Mouse (Mus musculus) adrenal gland, adult 18-20 months (tissue): Measurements from ENCODE around the gene Tpcn1. TPM values are rescaled to one million over a fixed set of nuclear protein-coding genes. Genes with fewer than 3 reads are reported as not detected.

ENCODE experiments used
- DNase-seq, 2 experiments: peaks; one replicate each; pipeline ENCODE4 v3.0.0; 2021 to 2022; ENCODE audit warnings: low spot score in 2 of 2
- total RNA-seq, 2 experiments: library from RNA; stranded (reverse); gene quantifications; 1 replicate in 1 of 2; 2 replicates in 1 of 2; pipeline ENCODE4 v1.2.3; 2021

Tpcn1 gene
- total RNA-seq, 2 experiments from 2014 or later: 33.6 to 42.2 TPM

DNA sequence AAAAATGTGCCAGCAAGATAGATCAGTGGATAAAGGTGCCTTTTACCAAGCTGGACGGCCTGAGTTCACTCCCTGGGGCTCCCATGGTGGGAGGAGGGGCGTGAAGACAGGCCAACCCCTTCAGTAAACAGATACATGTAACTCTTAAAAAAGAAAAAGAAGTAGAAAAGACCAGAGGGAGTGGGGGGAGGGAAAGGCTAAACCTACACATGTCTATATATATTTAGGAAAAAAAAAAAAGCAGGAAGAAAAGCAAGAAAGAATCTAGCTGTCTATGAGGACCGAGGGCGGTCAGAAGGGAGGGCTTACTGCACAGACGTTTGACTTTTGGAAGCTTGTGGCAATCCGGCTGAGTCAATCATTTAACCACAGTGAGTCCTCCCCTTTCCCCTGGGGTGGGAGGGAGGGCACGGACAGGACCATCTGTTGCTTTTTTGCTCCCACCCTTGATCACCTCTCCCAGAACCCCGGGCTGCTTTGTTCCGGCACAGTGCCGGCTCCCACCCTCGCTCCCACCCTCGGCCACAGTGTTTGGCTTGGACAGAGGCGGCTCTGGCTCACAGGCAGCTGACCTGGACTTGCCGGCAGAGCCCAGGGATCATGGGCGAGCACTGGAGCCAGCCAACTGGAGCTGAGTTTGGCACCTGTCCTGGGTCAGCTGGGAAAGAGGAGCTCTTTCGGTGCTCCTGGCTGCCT, 27.7 kb downstream of the Tpcn1 start:
- DNase-seq: no peak

DNA sequence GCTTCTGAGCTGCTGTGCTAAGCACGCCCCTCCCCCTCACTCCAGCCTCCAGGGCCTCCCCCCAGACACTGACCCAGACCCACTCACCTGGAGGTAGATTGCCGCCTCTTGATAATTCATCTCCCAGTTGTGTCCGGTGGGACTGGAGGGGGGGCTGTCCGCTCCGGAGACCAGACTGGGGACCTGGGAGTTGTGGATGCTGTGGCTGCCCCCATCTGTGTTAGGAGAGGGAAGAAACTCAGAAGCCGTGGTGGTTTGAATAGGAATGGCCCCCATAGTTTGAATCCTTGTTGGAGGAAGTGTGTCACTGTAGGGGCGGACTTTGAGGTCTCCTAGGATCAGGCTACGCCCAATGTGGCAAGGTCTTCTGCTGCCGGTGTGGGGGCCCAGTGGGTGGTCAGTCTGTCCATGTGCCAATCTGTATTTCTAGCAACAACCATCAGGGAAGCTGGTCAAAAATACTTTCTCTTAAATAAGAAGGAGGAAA, 28.3 kb downstream of the Tpcn1 start:
- DNase-seq: no peak

DNA sequence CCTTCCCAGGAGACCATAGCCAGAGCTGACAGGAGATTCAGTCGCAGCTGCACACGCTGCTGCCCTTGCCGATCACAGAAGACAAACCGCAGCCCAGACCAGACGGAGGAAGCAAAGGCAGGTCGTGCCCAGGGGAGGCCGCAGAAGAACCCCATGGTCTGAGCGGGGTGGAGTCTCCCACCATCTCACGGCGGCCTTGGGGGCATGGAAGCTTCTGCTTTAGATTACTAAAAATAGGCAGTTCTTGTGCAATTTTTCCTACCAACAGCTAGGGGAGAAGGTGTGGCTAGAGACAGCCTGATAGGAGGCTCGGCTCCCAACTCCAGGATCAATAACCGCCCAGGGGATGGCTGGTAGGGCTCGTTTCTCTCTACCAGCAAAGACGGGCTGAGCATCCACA, 29.7 kb downstream of the Tpcn1 start:
- DNase-seq: no peak

DNA sequence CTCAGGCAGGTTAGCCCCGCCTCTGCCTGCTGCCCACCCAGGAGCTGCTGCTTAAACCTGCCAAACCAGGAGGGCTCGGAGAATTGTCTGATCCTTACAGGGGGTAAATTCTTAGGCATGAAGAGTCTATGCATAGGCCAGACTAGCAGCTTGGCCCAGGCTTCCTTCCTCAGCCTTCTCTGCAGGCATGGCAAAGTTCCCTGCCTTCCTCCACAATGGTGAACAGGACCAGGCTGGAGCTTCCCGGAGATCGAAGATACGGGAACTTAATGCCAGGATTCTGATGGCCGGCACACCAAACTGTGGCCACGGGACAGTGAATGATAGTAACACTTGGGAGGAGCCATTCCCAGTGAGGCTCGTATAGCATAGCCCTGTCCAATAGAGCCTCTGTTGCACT, 30.4 kb downstream of the Tpcn1 start:
- DNase-seq: no peak

DNA sequence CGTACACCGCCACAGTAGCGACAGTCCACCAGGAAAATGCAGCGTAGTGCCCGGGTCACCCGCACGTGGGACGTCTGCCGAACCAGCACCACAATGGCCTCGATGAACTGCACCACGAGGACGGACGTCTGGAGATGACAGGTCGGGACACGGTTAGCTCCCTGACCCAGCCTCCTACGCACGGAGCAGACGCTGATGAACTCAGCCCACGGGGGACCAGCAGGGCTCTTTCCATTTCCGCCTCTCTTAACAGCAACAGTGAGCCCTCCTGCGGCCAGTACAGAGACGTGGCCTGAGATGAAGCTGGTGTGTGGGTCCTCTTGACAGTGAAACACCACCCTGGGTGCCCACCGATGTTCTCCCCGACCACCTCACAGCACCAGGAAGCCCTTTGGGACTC, 32.6 kb downstream of the Tpcn1 start:
- DNase-seq: no peak

DNA sequence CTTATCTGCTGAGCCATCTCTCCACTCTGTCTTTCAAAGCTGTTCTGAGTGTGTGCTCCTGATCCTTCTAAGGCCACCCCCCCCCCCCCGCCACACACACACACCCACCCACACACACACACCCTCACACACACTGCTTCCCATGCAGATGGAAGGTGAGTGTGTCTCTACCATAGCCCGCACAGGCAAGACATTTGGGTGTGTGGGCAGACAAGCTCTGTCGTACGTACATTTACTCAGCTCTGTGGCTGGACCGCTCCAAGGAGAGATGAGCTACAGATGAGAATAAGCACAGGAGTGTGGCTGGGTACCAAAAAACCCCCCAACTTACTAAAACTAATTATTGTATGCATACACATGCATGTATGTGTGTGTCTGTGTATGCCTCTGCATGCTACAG, 37.8 kb downstream of the Tpcn1 start:
- no peak for DNase-seq

DNA sequence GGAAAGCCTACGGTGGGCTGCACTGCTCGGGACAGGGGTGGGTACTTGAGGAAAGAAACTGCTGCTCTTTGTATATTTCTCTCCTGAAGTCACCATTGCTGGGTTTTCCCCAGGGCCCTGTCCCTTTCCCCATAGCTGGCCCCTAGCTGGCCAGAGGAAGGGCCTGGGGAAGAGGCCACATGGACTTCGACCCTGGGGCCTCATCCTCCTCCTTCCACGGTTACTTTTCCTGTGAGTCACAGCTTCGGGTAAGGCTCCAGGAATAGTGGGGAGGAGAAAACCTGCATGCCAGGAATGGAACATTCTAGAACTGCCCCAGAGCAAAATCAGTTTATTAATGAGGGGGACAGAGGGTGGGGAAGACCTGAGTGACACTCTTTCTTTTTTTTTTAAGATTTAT, 38.3 kb downstream of the Tpcn1 start:
- no peak for DNase-seq

DNA sequence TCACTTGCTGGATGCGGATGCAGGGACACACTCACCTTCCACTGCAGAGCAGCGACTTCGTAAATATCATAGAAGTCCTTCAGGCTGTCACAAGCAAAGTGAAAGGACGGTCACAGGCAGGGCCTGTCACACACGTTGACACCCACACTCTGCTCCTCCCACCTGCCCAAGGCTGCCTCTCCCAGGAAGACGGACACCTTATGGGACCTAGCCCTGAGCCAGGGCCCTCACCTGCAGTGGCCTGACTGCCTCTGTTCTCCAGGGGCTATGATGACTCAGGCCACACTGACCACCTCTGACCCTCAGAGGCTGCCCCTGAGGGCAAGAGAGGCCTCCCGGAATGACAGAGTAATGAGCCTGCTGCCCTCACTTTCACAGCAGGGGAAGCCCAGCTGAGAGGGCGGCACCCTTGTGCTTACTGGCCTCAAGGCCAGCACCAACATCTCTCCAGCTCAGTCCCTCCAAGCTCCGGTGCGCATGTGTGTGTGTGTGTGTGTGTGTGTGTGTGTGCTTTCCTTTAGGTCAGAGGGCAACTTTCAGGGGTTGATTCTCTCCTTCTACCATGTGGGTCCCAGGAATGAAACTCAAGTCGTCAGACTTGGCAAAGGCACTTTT, 40.1 kb downstream of the Tpcn1 start:
- no peak for DNase-seq

DNA sequence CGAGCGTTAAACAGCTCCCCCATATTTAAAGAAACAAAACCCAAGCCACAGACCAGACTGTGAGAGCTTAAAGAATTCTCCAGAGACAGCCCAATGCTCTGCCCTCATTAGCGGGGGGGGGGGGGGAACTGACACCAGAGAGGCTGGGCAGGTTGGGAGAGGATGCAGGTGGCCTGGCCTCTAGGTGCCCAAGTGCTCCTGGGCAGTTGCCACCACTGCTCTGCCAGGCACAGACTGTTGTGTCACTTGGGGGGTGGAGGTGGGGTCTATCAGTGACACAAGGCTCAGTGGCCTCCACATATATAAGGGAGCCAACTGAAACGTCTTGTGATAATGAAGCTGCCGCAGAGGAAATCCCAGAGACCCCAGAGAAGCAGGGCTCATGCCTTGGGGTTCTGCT, 51.8 kb downstream of the Tpcn1 start:
- DNase-seq: no peak

DNA sequence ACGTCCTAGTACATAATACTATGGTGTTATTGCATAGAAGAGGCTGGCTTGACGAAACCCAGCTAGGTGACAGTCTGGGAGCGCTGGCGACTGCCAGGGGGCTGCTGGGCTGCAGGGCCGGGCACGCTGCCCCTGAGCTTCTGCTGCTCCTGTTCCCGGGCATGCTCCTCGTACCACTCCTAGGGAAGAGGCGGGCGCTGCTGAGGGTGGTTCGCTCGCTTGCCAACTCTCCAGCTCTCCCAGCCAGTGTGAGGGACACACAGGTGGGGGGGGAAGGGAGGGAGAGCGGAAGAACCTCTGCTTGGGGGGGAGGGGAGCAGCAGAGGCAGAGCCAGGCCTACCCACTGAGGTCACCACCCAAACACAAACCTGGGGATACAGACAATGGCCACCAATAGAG, 52.4 kb downstream of the Tpcn1 start:
- DNase-seq: no peak

DNA sequence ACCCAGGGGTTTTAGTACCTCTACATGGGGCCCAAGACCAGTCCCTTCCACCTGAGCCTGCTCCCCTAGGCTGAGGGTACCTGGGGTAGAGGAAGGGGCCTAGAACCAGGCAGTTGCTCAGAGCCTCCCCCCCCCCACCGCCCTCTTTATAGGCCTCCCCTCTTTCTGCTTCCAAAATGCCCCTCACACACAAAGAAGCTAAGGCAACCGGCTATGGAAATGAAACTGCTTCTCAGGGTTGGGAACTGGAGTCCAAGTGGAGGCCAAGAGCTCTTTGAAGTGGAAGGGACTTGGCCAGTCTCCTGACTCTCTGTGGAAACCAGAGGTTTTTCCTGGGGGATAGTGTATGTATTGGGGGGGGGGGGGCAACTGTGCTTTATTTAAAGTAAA, 53.8 kb downstream of the Tpcn1 start:
- no peak for DNase-seq

DNA sequence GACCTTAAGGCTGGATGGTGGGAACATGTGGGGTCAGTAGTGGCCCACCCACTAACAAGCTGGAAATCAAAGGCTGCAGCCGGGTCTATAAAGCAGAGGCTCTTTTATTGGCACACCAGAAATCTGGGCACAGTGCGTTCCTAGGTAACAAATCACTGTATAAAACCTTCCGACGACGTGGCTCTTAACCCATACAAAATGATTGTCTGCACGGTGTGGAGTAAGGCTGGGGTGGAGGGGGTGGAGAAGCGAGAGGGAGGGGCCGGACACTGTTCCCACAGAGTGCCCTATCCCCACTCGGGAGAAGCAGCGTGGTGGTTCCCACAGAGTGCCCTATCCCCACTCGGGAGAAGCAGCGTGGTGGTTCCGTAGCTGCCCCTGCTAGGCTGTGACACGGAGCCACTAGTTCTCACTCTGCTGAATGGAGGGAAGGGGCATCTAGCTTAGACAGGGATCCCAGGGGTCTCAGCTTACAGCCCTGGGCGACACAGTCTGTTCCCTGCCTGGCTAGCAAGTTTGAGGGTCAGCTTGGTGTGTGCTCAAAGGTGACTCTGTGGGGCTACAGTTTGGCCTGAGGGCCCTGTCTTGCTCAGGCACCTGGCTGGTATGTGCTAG, 54.3 kb downstream of the Tpcn1 start:
- no peak for DNase-seq

DNA sequence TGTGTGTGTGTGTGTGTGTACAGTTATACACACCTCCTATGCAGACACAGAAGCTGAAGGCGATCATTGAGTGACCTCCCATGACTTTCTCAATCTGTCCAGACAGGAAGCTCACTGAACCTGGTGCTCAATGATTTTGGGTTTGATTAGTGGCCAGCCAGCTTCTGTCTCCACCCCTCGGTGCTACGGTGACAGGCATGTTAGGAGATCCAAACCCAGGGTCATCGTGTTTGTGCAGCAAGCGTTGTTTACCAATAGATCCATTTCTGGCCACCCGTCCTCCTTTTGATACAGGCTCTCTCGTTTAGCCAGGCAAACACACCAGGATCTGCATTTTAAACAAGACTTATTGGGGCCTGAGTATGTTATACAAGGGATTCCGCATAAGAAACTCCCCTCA, 56.8 kb downstream of the Tpcn1 start:
- no peak for DNase-seq

DNA sequence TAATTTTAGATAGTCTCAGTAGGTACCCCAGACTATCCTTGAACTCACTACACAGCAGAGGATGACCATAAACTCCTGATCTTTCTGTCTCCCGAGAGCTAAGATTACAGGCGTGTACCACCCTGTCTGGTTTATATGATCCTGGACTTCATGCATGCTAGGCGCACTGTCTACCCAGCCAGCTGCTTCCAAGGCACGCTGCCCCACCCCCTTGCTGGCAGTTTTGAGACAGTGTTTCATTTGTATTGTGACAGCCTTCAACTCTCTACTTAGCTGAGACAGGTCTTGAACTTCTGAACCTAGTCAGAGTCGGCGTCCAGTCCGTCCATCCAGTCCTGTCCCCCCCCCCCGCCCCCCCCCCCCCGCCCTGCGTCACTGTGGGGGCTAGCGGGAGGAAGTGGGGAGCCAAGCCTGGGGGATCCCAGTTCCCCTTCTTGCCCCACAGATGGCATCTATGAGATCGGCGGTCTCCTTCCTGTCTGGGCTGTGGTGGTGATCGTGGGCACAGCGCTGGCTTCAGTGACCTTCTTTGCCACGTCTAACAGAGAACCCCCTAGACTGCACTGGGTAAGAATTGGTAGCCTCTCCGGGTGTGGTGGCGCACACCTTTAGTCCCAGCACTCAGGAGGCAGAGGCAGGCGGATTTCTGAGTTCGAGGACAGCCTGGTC, 61.0 kb downstream of the Tpcn1 start:
- DNase-seq: no peak

DNA sequence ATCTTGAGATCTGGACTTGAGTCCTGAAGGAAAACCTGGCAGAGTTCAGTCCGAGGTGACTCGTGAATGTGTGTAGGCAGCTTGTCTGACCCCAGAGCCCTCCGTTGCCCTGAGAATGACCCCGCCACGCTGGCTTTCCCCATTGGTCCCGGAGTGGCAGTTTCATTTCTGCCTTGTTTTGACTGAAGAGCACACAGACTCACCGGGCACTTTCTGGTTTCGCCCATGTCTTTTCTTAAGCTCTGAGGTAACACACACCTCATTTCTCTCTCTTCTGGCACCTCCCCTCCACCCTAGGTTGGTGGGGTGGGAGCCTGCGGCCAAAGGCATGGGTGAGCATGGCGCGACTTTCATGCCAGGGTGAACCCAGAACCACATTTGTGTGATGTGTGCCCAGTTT, 62.2 kb downstream of the Tpcn1 start:
- no peak for DNase-seq

DNA sequence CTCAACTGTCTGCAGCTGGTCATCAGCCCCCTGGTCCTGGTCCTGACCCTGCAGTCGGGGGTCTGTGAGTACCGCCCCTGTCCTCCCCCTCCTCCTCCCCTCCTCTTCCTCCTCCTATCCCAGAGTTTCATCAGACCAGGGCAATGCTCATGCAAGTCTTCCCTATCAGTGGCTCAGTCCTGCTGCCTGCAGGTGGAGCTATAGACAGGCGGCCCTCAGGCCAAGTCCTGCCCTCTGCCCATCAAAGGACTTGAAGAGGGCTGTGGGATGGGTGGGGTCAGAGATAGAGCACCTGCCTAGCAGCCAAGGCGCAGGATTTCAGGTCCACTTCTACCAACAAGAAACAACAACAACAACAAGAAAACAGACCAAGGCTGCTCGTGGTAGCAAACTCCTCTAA, 62.7 kb downstream of the Tpcn1 start:
- DNase-seq: no peak

DNA sequence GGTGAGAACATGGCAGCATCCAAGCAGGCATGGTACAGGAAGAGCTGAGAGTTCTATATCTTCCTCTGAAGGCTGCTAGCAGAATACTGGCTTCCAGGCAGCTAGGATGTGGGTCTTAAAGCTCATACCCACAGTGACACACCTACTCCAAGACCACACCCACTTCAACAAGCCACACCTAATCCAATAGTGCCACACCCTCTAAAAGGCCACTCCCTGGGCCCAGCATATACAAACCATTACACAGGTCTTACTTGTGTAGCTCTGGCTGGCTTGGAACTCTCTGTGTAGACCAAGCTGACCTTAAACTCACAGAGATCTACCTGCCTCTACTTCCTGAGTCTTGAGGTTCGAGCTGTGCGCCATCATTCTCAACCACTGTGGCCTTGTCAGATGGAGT, 63.7 kb downstream of the Tpcn1 start:
- DNase-seq: no peak

DNA sequence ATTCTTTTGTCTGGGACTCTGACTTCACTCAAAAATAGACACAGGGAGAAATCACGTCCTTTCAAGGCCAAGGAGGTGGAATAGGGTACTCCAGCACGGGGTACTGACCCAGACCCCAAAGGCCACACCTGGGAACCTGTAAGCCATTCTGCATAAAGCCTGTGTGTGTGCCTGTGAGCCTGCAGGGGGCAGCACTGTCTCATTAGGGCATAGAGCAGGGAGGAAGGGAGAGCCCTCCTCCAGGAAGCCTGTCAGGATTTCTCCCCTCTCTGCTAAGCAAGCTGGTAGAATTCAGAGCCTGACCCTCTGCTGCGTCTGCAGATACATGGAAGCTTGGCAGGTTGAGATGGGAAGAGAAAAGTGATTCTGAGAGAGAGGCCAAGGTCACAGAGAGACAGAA, 65.8 kb downstream of the Tpcn1 start:
- DNase-seq: peak in 1 of 2 experiments; percentile 46

DNA sequence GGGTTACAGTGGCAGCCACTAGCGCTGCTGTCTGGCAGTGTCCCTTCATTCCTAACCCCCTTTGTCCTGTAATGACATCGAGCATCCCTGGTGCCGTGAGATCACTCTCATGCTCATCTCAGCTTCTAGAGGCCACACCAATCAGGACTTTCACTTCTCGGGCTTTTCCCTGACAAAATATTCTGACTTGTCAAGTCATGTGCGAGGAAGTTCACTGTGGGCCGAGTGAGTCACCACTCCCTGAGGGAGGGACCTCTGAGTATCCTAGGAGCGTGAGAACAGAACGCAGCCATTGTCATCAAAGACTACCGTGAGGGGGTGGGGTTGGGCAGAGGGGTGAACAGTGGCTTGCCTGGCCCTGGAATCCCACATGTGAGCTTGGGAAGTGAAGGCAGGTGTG, 70.9 kb downstream of the Tpcn1 start:
- peak in 1 of 2 experiments; percentile 44 for DNase-seq

DNA sequence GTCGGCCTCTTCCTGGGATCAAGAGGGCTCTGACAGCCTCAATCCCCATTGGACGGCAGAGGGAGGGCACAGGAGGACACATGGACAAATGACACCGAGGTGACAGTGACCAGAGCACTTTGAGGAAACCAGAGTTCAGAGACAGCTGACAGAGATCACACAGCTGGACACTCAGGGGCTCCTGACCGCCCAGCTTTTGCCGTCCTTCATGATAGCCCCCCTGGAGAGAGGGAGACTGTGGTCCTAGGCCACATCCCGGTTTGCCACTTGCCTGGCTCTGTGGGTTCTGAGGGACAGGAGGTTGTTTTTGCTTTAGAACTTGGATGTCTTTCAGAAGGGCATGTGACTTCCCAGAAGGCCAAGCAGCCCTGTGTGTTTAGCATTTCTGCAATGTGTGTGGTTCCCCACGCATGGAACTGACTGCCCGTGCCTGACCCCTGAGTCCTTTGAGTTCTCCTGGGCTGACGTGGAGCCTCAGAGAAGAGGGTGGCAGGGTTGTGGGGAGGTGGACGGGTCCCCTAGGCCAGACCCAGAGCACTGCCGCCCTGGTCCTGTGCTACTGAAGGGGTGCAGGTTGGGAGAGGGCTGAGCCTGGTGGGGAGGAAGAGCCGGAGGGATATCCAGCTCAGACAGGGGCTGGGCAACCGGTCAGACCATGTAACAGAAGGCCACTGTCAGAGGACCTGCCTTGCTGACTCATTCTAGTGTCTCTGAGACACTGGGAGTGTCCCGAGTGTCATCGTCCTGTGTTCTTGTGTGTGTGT, 72.1 kb downstream of the Tpcn1 start:
- DNase-seq: peak in 1 of 2 experiments; percentile 40

DNA sequence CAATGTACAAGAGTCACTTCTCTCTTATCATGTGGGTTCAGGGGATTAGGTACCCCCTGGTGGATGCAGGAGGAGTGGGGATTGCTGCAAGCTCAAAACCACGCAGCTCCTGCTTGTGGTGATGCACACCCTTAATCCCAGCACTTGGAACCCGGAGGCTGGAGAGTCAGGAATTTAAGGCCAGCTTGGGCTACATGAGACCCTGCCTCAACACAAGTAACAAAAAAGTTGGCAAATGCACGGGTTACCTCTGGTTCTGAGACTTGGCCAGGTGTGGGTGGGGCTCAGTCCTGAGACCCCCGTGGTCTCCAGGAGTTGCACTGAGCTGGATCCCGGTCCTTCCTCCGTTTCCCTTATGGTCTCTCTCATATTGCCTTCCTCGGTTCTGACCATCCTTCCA, 73.0 kb downstream of the Tpcn1 start:
- DNase-seq: no peak
